Mouse (Mus musculus): ENCODE measurements around the gene Garem2. TPM values are rescaled to one million over a fixed set of nuclear protein-coding genes. Genes with fewer than 3 reads are reported as not detected.
"Not testable (repeated sequence)": the region's sequence is repeated elsewhere in the genome, so short reads cannot be mapped to it uniquely, and the experiment has no call there.

Garem2 gene
- total RNA-seq (2014; rRNA removed; ENCODE audit: low replicate concordance) (0.70 TPM in 1 of 2 replicates, not detected in the other), polyA plus RNA-seq (2015; fragmentation: Nextera tagmentation; extraction: Ambion mirVana) (0.12 and 0.14 TPM in 2 replicates)

- DNase-seq (ENCODE audit: low spot score) (no peak), ATAC-seq (ENCODE audit: insufficient read depth, low read depth) (peak; percentile 33; the same call in 1 of the 2 replicates)
- no peaks in the 10 kb centered on the region for H3K36me3 ChIP-seq (replicated peaks; ENCODE audit: control insufficient read depth, insufficient read depth, low read length)
- TF ChIP-seq EP300 (IDR thresholded peaks at IDR 0.05; ENCODE audit: low read depth) (no peak), CTCF (IDR thresholded peaks at IDR 0.05; ENCODE audit: low read depth) (no peak)
- peak within 1 kb of the TSS; percentile 73 for H3K4me2 ChIP-seq (ENCODE audit: low read depth, low read length)
- H3K9ac ChIP-seq (replicated peaks; ENCODE audit: low read depth, low read length): peak within 1 kb of the TSS; percentile 36
- H3K4me3 ChIP-seq (ENCODE audit: low read depth, low read length): peak within 1 kb of the TSS; percentile 48
- H3K4me1 ChIP-seq (ENCODE audit: control insufficient read depth, insufficient read depth): peaks cover 9% of the 10 kb centered on the region
- H3K27ac ChIP-seq (ENCODE audit: low read depth): no peak within 1 kb of the TSS
- H3K27me3 ChIP-seq (ENCODE audit: control insufficient read depth, insufficient read depth, low read length): peaks cover 56% of the 10 kb centered on the region
- no peaks in the 10 kb centered on the region for H3K9me3 ChIP-seq (replicated peaks; ENCODE audit: control insufficient read depth, low read length)
- under 1% methylated on average over 55 of the region's 65 CpGs for WGBS
Observed at GRCm38 (mm10) chr5:30104841-30105667, at the start of gene Garem2. Gene Garem2 (plus strand): TSS chr5:30105161.

- no peak for DNase-seq (ENCODE audit: low spot score)
- Histone ChIP-seq H3K4me3 (ENCODE audit: low read depth, low read length) (no peak overlapping the region), H3K27me3 (ENCODE audit: control insufficient read depth, insufficient read depth, low read length) (no peaks in the 10 kb centered on the region), H3K27ac (ENCODE audit: low read depth) (no peak overlapping the region), H3K9ac (replicated peaks; ENCODE audit: low read depth, low read length) (no peak overlapping the region), H3K4me2 (ENCODE audit: low read depth, low read length) (no peak overlapping the region), H3K36me3 (replicated peaks; ENCODE audit: control insufficient read depth, insufficient read depth, low read length) (peaks cover 29% of the 10 kb centered on the region), H3K9me3 (replicated peaks; ENCODE audit: control insufficient read depth, low read length) (no peaks in the 10 kb centered on the region), H3K4me1 (ENCODE audit: control insufficient read depth, insufficient read depth) (no peaks in the 10 kb centered on the region)
- WGBS: 82% methylated on average over 6 of the region's 6 CpGs
- ATAC-seq (ENCODE audit: insufficient read depth, low read depth): no peak
- TF ChIP-seq CTCF (IDR thresholded peaks at IDR 0.05; ENCODE audit: low read depth): no peak
- no peak for TF ChIP-seq EP300 (IDR thresholded peaks at IDR 0.05; ENCODE audit: low read depth)
Observed at GRCm38 (mm10) chr5:30058216-30058731, 46.7 kb upstream of the Garem2 start.

GRCm38 (mm10) chr5:30059607-30060006, 45.4 kb upstream of the Garem2 start:
- not testable (repeated sequence) for ATAC-seq (ENCODE audit: insufficient read depth, low read depth); H3K4me1 ChIP-seq (ENCODE audit: control insufficient read depth, insufficient read depth); H3K27me3 ChIP-seq (ENCODE audit: control insufficient read depth, insufficient read depth, low read length); H3K9me3 ChIP-seq (replicated peaks; ENCODE audit: control insufficient read depth, low read length); H3K4me3 ChIP-seq (ENCODE audit: low read depth, low read length); H3K4me2 ChIP-seq (ENCODE audit: low read depth, low read length); H3K9ac ChIP-seq (replicated peaks; ENCODE audit: low read depth, low read length); DNase-seq (ENCODE audit: low spot score); H3K27ac ChIP-seq (ENCODE audit: low read depth)
- peaks cover 42% of the 10 kb centered on the region for H3K36me3 ChIP-seq (replicated peaks; ENCODE audit: control insufficient read depth, insufficient read depth, low read length)
- WGBS: 76% methylated on average over 5 of the region's 5 CpGs

DNA sequence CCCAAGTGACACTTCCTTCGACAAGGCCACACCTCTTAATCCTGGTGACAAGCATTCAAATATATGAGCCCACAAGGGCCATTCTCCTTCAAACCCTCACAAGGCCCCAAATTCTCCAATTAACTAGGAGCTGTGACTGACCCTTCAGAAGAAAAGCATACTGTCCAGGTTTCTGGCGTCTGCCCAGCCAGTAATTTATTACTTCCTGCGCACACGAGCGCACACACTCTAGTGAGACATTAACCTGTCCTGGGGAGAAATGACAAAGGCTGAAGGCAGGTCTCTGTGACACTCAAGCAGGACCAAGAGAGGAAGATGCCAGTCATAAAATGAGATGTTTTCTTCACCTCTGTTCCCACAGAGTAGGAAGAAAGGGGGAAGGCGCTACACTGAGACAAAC, 37.2 kb upstream of the Garem2 start:
- 87% methylated on average over 6 of the region's 6 CpGs for WGBS
- Histone ChIP-seq H3K27me3 (ENCODE audit: control insufficient read depth, insufficient read depth, low read length) (no peaks in the 10 kb centered on the region), H3K4me2 (ENCODE audit: low read depth, low read length) (no peak overlapping the region), H3K27ac (ENCODE audit: low read depth) (no peak overlapping the region), H3K4me3 (ENCODE audit: low read depth, low read length) (no peak overlapping the region), H3K36me3 (replicated peaks; ENCODE audit: control insufficient read depth, insufficient read depth, low read length) (peaks cover 64% of the 10 kb centered on the region), H3K4me1 (ENCODE audit: control insufficient read depth, insufficient read depth) (0 out of 2 replicates have a peak, but pooled peaks cover 9% of the 10 kb centered on the region), H3K9ac (replicated peaks; ENCODE audit: low read depth, low read length) (no peak overlapping the region), H3K9me3 (replicated peaks; ENCODE audit: control insufficient read depth, low read length) (no peaks in the 10 kb centered on the region)
- TF ChIP-seq CTCF (IDR thresholded peaks at IDR 0.05; ENCODE audit: low read depth) (no peak), EP300 (IDR thresholded peaks at IDR 0.05; ENCODE audit: low read depth) (no peak)
- ATAC-seq (ENCODE audit: insufficient read depth, low read depth) (no peak), DNase-seq (ENCODE audit: low spot score) (no peak)

DNA sequence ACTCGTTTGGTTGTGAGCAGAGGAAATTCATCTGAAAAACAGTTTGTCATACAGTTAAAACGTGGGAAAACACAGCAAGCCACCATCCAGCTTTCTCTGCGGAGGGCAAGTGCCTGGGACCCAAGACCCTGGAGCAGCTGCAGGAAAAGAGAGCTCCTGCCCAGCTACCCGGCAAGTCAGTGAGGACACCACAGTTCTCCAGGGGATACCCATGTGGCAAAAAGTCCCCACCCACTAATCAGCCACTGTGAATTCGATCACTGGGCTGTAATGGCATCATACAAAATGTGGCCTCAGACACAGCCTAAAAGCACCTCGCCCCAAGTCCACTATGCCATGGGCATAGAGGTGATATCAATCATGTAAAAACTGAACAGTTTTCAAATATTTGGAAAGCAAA, 33.3 kb upstream of the Garem2 start:
- Histone ChIP-seq H3K9ac (replicated peaks; ENCODE audit: low read depth, low read length) (no peak overlapping the region), H3K4me2 (ENCODE audit: low read depth, low read length) (peak overlapping the region; percentile 95; the same call in 1 of the 2 replicates), H3K4me1 (ENCODE audit: control insufficient read depth, insufficient read depth) (0 out of 2 replicates have a peak, but pooled peaks cover 12% of the 10 kb centered on the region), H3K27me3 (ENCODE audit: control insufficient read depth, insufficient read depth, low read length) (no peaks in the 10 kb centered on the region), H3K9me3 (replicated peaks; ENCODE audit: control insufficient read depth, low read length) (no peaks in the 10 kb centered on the region), H3K27ac (ENCODE audit: low read depth) (no peak overlapping the region), H3K4me3 (ENCODE audit: low read depth, low read length) (peak overlapping the region; percentile 71; the same call in 1 of the 2 replicates), H3K36me3 (replicated peaks; ENCODE audit: control insufficient read depth, insufficient read depth, low read length) (peaks cover 31% of the 10 kb centered on the region)
- DNase-seq (ENCODE audit: low spot score) (no peak), ATAC-seq (ENCODE audit: insufficient read depth, low read depth) (no peak)
- TF ChIP-seq EP300 (IDR thresholded peaks at IDR 0.05; ENCODE audit: low read depth) (no peak), CTCF (IDR thresholded peaks at IDR 0.05; ENCODE audit: low read depth) (no peak)
- 72% methylated on average over 6 of the region's 6 CpGs for WGBS

Measured in heart, postnatal 0 days (tissue).